Mouse (Mus musculus) lung, embryonic 14.5 days (tissue): ENCODE data around the gene Cxcl12. TPM values are rescaled to one million over a fixed set of nuclear protein-coding genes. Genes with fewer than 3 reads are reported as not detected.

Experiments used
- ATAC-seq: fragments of 200-750 bp; cut with Nextera tagmentation; 2 replicates; pipeline ENCODE4 v1.8.0; 2017; ENCODE audit warnings: mild to moderate bottlenecking, moderate TSS enrichment, moderate library complexity; ENCODE audit not compliant: insufficient read depth
- DNase-seq: peaks from one replicate; pipeline ENCODE4 v3.0.0-alpha.2; 2015
- H3K27ac ChIP-seq: fragments of 300-500 bp; sonication (generic); 2 replicates; pipeline ENCODE4 v1.5.1; 2014; ENCODE audit warnings: low read depth, mild to moderate bottlenecking, moderate library complexity
- H3K27me3 ChIP-seq: fragments of 300-500 bp; sonication (generic); 2 replicates; pipeline ENCODE4 v1.6.1; 2014; ENCODE audit warnings: low read length, control low read depth; ENCODE audit not compliant: insufficient read depth
- H3K36me3 ChIP-seq: fragments of 300-500 bp; sonication (generic); 2 replicates; pipeline ENCODE4 v1.6.1; 2014; ENCODE audit warnings: control low read depth; ENCODE audit not compliant: insufficient read depth
- H3K4me1 ChIP-seq: fragments of 300-500 bp; sonication (generic); 2 replicates; pipeline ENCODE4 v1.6.1; 2014; ENCODE audit warnings: antibody characterized with exemption, control low read depth; ENCODE audit not compliant: insufficient read depth
- H3K4me2 ChIP-seq: fragments of 300-500 bp; sonication (generic); 2 replicates; pipeline ENCODE4 v1.6.1; 2014; ENCODE audit warnings: mild to moderate bottlenecking
- H3K4me3 ChIP-seq: fragments of 300-500 bp; sonication (generic); 2 replicates; pipeline ENCODE4 v1.5.1; 2014; ENCODE audit warnings: low read depth, low read length
- H3K9ac ChIP-seq: fragments of 300-500 bp; sonication (generic); 2 replicates; pipeline ENCODE4 v1.6.1; 2014
- H3K9me3 ChIP-seq: fragments of 300-500 bp; sonication (generic); 2 replicates; pipeline ENCODE4 v1.6.1; 2016; ENCODE audit warnings: low read depth, low read length, control low read depth
- CTCF ChIP-seq: IDR thresholded peaks from 2 replicates; pipeline ENCODE4 v1.5.1; 2016; ENCODE audit warnings: antibody characterized with exemption, low read depth
- WGBS: fragments of 180-500 bp; shearing (Covaris S2); extraction: QIAGEN DNeasy Blood & Tissue Kit; methylation state at CpG from one replicate; pipeline ENCODE4 v1.1.7; 2014; 5-methylcytosine and 5-hydroxymethylcytosine counted together
- polyA plus RNA-seq: library from polyadenylated mRNA; unstranded; fragments of >200 nt; fragmentation: Nextera tagmentation; extraction: Ambion mirVana; gene quantifications from 2 replicates; pipeline ENCODE4 v1.2.1, GENCODE M21; 2014

Cxcl12 gene
- polyA plus RNA-seq, 1 experiment from 2014 or later = 91.0 TPM

GRCm38 (mm10) chr6:117195270-117195669 lies 26.9 kb downstream of the Cxcl12 start:
- Histone ChIP-seq H3K4me2 (no peak overlapping the region), H3K9me3 (no peaks in the 10 kb centered on the region), H3K27me3 (no peaks in the 10 kb centered on the region), H3K4me1 (peaks cover 4% of the 10 kb centered on the region), H3K4me3 (no peak overlapping the region), H3K27ac (no peak overlapping the region), H3K36me3 (no peaks in the 10 kb centered on the region), H3K9ac (no peak overlapping the region)
- WGBS = 67% methylated on average over 3 of the region's 3 CpGs
- TF ChIP-seq CTCF = no peak
- DNase-seq (no peak), ATAC-seq (no peak)

GRCm38 (mm10) chr6:117198871-117199270 lies 30.5 kb downstream of the Cxcl12 start:
- ATAC-seq = no peak
- H3K4me1 ChIP-seq = peaks cover 22% of the 10 kb centered on the region

GRCm38 (mm10) chr6:117199718-117200117 lies 31.4 kb downstream of the Cxcl12 start:
- H3K4me3 ChIP-seq = no peak overlapping the region
- H3K36me3 ChIP-seq = no peaks in the 10 kb centered on the region
- DNase-seq = peak; percentile 56
- no peak overlapping the region for H3K4me2 ChIP-seq
- no peaks in the 10 kb centered on the region for H3K9me3 ChIP-seq
- peaks cover 26% of the 10 kb centered on the region for H3K4me1 ChIP-seq
- H3K27me3 ChIP-seq = no peaks in the 10 kb centered on the region
- H3K9ac ChIP-seq = no peak overlapping the region
- H3K27ac ChIP-seq = peak overlapping the region; percentile 52; the same call in 1 of the 2 replicates
- no peak for TF ChIP-seq CTCF
- ATAC-seq = no peak
- 14% methylated on average over 2 of the region's 2 CpGs for WGBS

More at GRCm38 (mm10) chr6:117198871-117199270, 30.5 kb downstream of the Cxcl12 start:
- Histone ChIP-seq H3K27ac (no peak overlapping the region), H3K4me3 (no peak overlapping the region), H3K36me3 (no peaks in the 10 kb centered on the region), H3K27me3 (no peaks in the 10 kb centered on the region), H3K9ac (no peak overlapping the region), H3K9me3 (no peaks in the 10 kb centered on the region), H3K4me2 (no peak overlapping the region)
- no peak for DNase-seq
- no peak for TF ChIP-seq CTCF
- WGBS = 71% methylated on average over 4 of the region's 4 CpGs

GRCm38 (mm10) chr6:117200916-117201315 lies 32.6 kb downstream of the Cxcl12 start:
- Histone ChIP-seq H3K36me3 (no peaks in the 10 kb centered on the region), H3K27ac (peak overlapping the region; percentile 44), H3K9ac (no peak overlapping the region), H3K9me3 (no peaks in the 10 kb centered on the region), H3K4me3 (no peak overlapping the region), H3K4me1 (peaks cover 26% of the 10 kb centered on the region), H3K4me2 (no peak overlapping the region), H3K27me3 (no peaks in the 10 kb centered on the region)
- 29% methylated on average over 5 of the region's 5 CpGs for WGBS
- TF ChIP-seq CTCF = no peak
- peak; percentile 92 for DNase-seq
- peak; percentile 85 for ATAC-seq

- 74% methylated on average over 2 of the region's 2 CpGs for WGBS
- Histone ChIP-seq H3K27me3 (no peaks in the 10 kb centered on the region), H3K4me3 (no peak overlapping the region), H3K27ac (peak overlapping the region; percentile 44), H3K4me1 (peaks cover 26% of the 10 kb centered on the region), H3K9me3 (no peaks in the 10 kb centered on the region), H3K4me2 (no peak overlapping the region), H3K9ac (no peak overlapping the region), H3K36me3 (no peaks in the 10 kb centered on the region)
- TF ChIP-seq CTCF = no peak
- peak; percentile 1; the same call in 1 of the 2 replicates for ATAC-seq
- DNase-seq = no peak
These were observed 33.1 kb downstream of the Cxcl12 start for GRCm38 (mm10) chr6:117201396-117201795.

- peak; percentile 65 for DNase-seq
- Histone ChIP-seq H3K36me3 (no peaks in the 10 kb centered on the region), H3K4me1 (peaks cover 26% of the 10 kb centered on the region), H3K4me3 (no peak overlapping the region), H3K9me3 (no peaks in the 10 kb centered on the region), H3K27me3 (no peaks in the 10 kb centered on the region), H3K27ac (peak overlapping the region; percentile 44), H3K9ac (no peak overlapping the region), H3K4me2 (no peak overlapping the region)
- WGBS = 47% methylated on average over 8 of the region's 8 CpGs
- no peak for TF ChIP-seq CTCF
- no peak for ATAC-seq
These were observed 33.5 kb downstream of the Cxcl12 start for GRCm38 (mm10) chr6:117201859-117202258.

GRCm38 (mm10) chr6:117202856-117203400 lies 34.6 kb downstream of the Cxcl12 start:
- Histone ChIP-seq H3K27me3 (no peaks in the 10 kb centered on the region), H3K27ac (peak overlapping the region; percentile 2; the same call in 1 of the 2 replicates), H3K4me3 (no peak overlapping the region), H3K4me1 (peaks cover 26% of the 10 kb centered on the region), H3K9ac (no peak overlapping the region), H3K36me3 (no peaks in the 10 kb centered on the region), H3K4me2 (no peak overlapping the region), H3K9me3 (no peaks in the 10 kb centered on the region)
- 45% methylated on average over 2 of the region's 2 CpGs for WGBS
- DNase-seq (no peak), ATAC-seq (no peak)
- TF ChIP-seq CTCF = no peak
